Mouse (Mus musculus) midbrain, embryonic 16.5 days (tissue): ENCODE data around the gene Mcee. TPM values are rescaled to one million over a fixed set of nuclear protein-coding genes. Genes with fewer than 3 reads are reported as not detected.

Experiments used
- ATAC-seq: fragments of 200-750 bp; cut with Nextera tagmentation; 2 replicates; pipeline ENCODE4 v1.8.0; 2017; ENCODE audit warnings: moderate TSS enrichment
- H3K27ac ChIP-seq: fragments of 300-500 bp; sonication (generic); 2 replicates; pipeline ENCODE4 v1.5.1; 2014; ENCODE audit warnings: mild to moderate bottlenecking, low read length, mixed read lengths
- H3K27me3 ChIP-seq: fragments of 300-500 bp; sonication (generic); 2 replicates; pipeline ENCODE4 v1.6.1; 2014; ENCODE audit warnings: low read depth, low read length, mixed read lengths; ENCODE audit not compliant: control insufficient read depth, insufficient read depth
- H3K36me3 ChIP-seq: fragments of 300-500 bp; sonication (generic); 2 replicates; pipeline ENCODE4 v1.6.1; 2014; ENCODE audit warnings: mild to moderate bottlenecking, low read length, moderate library complexity, mixed read lengths; ENCODE audit not compliant: control insufficient read depth, insufficient read depth
- H3K4me1 ChIP-seq: fragments of 300-500 bp; sonication (generic); 2 replicates; pipeline ENCODE4 v1.6.1; 2014; ENCODE audit warnings: mild to moderate bottlenecking, low read length, mixed read lengths; ENCODE audit not compliant: control insufficient read depth, insufficient read depth
- H3K4me2 ChIP-seq: fragments of 300-500 bp; sonication (generic); 2 replicates; pipeline ENCODE4 v1.6.1; 2014; ENCODE audit warnings: mild to moderate bottlenecking, low read length, mixed read lengths
- H3K4me3 ChIP-seq: fragments of 300-500 bp; sonication (generic); 2 replicates; pipeline ENCODE4 v1.5.1; 2014; ENCODE audit warnings: low read depth, mild to moderate bottlenecking, low read length, moderate library complexity, mixed read lengths
- H3K9ac ChIP-seq: fragments of 300-500 bp; sonication (generic); 2 replicates; pipeline ENCODE4 v1.6.1; 2014; ENCODE audit warnings: low read depth, low read length, mixed read lengths
- H3K9me3 ChIP-seq: fragments of 300-500 bp; sonication (generic); replicated peaks from 2 replicates; pipeline ENCODE4 v1.6.1; 2014; ENCODE audit warnings: mild to moderate bottlenecking, low read length, mixed read lengths; ENCODE audit not compliant: control insufficient read depth, poor library complexity, severe bottlenecking
- WGBS: fragments of 180-500 bp; shearing (Covaris S2); extraction: QIAGEN DNeasy Blood & Tissue Kit; methylation state at CpG from one replicate; pipeline ENCODE4 v1.1.7; 2014; 5-methylcytosine and 5-hydroxymethylcytosine counted together
- polyA plus RNA-seq: library from polyadenylated mRNA; unstranded; fragments of >200 nt; fragmentation: Nextera tagmentation; extraction: Ambion mirVana; gene quantifications from 2 replicates; pipeline ENCODE4 v1.2.1, GENCODE M21; 2015

Mcee gene
- polyA plus RNA-seq, 1 experiment from 2014 or later = 43.8 TPM

- H3K27me3 ChIP-seq = no peaks in the 10 kb centered on the region
- H3K9ac ChIP-seq = no peak overlapping the region
- H3K4me3 ChIP-seq = no peak overlapping the region
- WGBS = 91% methylated on average over 20 of the region's 20 CpGs
- ATAC-seq = no peak
- H3K4me1 ChIP-seq = no peaks in the 10 kb centered on the region
- H3K4me2 ChIP-seq = no peak overlapping the region
- H3K9me3 ChIP-seq = no peaks in the 10 kb centered on the region
- no peak overlapping the region for H3K27ac ChIP-seq
- H3K36me3 ChIP-seq = peaks cover 30% of the 10 kb centered on the region
Measured at GRCm38 (mm10) chr7:64359943-64360585, 32.3 kb upstream of the Mcee start.

GRCm38 (mm10) chr7:64360586-64360945, 31.8 kb upstream of the Mcee start:
- Histone ChIP-seq H3K4me2 (no peak overlapping the region), H3K27ac (peak overlapping the region; percentile 17; the same call in 1 of the 2 replicates), H3K4me3 (no peak overlapping the region), H3K4me1 (no peaks in the 10 kb centered on the region), H3K36me3 (peaks cover 32% of the 10 kb centered on the region), H3K9me3 (no peaks in the 10 kb centered on the region), H3K9ac (no peak overlapping the region), H3K27me3 (no peaks in the 10 kb centered on the region)
- 60% methylated on average over 3 of the region's 3 CpGs for WGBS
- ATAC-seq = no peak

DNA sequence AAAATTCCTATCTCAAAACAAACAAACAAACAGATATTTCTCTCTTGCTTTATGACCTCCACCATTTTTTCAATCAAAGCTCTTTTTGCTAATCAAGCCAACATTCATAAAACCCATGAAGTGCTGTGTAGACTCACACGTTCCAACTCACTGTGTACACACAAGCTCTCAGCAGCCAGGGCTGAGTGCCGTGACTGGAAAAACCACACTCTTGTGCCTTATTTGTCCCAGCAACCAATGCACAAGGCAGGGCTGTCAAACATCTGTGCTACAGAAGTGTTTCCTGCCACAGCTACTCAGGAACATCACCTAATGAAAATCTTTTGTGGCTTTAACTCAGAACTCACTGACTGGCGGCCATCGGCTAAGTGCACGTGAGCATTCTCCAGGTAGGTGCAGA, 26.5 kb upstream of the Mcee start:
- no peak overlapping the region for H3K4me2 ChIP-seq
- no peak for ATAC-seq
- H3K9me3 ChIP-seq = no peaks in the 10 kb centered on the region
- H3K27ac ChIP-seq = no peak overlapping the region
- no peak overlapping the region for H3K9ac ChIP-seq
- 95% methylated on average over 5 of the region's 5 CpGs for WGBS
- H3K4me1 ChIP-seq = no peaks in the 10 kb centered on the region
- H3K4me3 ChIP-seq = no peak overlapping the region
- H3K36me3 ChIP-seq = peaks cover 23% of the 10 kb centered on the region
- H3K27me3 ChIP-seq = no peaks in the 10 kb centered on the region

- 93% methylated on average over 6 of the region's 6 CpGs for WGBS
- no peak overlapping the region for H3K27ac ChIP-seq
- no peaks in the 10 kb centered on the region for H3K27me3 ChIP-seq
- no peaks in the 10 kb centered on the region for H3K9me3 ChIP-seq
- H3K4me1 ChIP-seq = peaks cover 7% of the 10 kb centered on the region
- H3K4me3 ChIP-seq = no peak overlapping the region
- no peak overlapping the region for H3K9ac ChIP-seq
- H3K4me2 ChIP-seq = no peak overlapping the region
- H3K36me3 ChIP-seq = peaks cover 3% of the 10 kb centered on the region; the same call in 1 of the 2 replicates
- ATAC-seq = no peak
Measured at GRCm38 (mm10) chr7:64369841-64370240, 22.6 kb upstream of the Mcee start.

DNA sequence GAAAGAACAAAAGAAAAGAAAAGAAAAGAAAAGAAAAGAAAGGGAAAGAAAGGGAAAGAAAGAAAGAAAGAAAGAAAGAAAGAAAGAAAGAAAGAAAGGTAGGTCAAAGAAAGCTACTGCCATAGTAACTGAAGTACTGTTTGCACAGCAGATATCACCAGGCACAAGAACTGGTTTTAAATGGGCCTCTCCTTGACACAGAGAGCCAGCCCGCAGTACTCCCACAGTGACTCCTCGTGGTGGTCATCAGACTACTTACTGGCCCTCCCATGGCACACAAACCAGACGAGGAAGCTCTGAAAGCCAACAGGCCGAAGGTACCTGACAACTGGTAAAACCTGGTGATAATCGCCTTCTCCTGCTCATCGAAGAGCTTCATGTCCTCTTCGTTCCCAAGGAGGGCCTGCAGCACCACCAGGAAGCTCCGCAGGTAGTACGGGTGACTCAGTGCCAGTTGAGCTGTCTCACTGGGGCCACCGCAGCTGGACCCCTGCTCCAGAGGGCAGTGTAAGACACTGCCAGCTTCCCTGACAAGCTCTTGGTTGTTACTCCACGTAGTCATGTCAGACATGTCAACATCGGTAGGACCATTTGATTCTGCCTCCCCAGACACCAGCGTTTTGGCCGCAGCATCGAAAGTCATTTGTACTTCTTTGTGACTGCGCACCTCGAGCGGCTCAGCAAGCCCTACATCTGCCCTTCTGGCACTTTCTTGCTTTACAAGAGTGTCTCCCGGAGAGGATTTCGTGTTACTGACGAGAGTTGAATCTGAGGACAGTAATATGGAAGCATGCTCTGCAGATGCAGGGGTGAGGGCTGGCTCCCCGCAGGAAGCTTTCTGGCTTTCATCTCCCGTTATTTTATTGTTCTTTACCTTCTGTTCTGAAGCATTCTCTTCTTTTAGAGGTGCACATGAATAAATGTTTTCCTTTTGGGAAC, 20.2 kb upstream of the Mcee start:
- Histone ChIP-seq H3K9me3 (no peaks in the 10 kb centered on the region), H3K27ac (no peak overlapping the region), H3K4me3 (no peak overlapping the region), H3K4me1 (peaks cover 7% of the 10 kb centered on the region), H3K9ac (no peak overlapping the region), H3K27me3 (no peaks in the 10 kb centered on the region), H3K36me3 (peaks cover 8% of the 10 kb centered on the region), H3K4me2 (no peak overlapping the region)
- WGBS = 87% methylated on average over 23 of the region's 23 CpGs
- ATAC-seq = no peak

- Histone ChIP-seq H3K36me3 (peaks cover 15% of the 10 kb centered on the region), H3K4me3 (peak overlapping the region; percentile 65), H3K9ac (peak overlapping the region; percentile 66), H3K9me3 (no peaks in the 10 kb centered on the region), H3K4me2 (peak overlapping the region; percentile 62), H3K4me1 (peaks cover 7% of the 10 kb centered on the region), H3K27me3 (no peaks in the 10 kb centered on the region), H3K27ac (peak overlapping the region; percentile 90)
- 14% methylated on average over 18 of the region's 18 CpGs for WGBS
- ATAC-seq = peak; percentile 50
Measured at GRCm38 (mm10) chr7:64373147-64373829, 19.1 kb upstream of the Mcee start.

- ATAC-seq = peak; percentile 98
- 3% methylated on average over 27 of the region's 27 CpGs for WGBS
- peak within 1 kb of the TSS; percentile 62 for H3K4me2 ChIP-seq
Measured at GRCm38 (mm10) chr7:64373830-64374562, 18.4 kb upstream of the Mcee start, which contains the start of gene Fan1. Fan1 (minus strand) TSS chr7:64374095.

GRCm38 (mm10) chr7:64391479-64391878, 928 bp upstream of the Mcee start:
- H3K27me3 ChIP-seq = no peaks in the 10 kb centered on the region
- ATAC-seq = no peak
- H3K4me3 ChIP-seq = peak overlapping the region; percentile 63
- peak overlapping the region; percentile 33 for H3K27ac ChIP-seq
- H3K9ac ChIP-seq = peak overlapping the region; percentile 68
- no peaks in the 10 kb centered on the region for H3K9me3 ChIP-seq
- peaks cover 7% of the 10 kb centered on the region for H3K36me3 ChIP-seq
- 3% methylated on average over 8 of the region's 8 CpGs for WGBS
- H3K4me2 ChIP-seq = peak overlapping the region; percentile 88
- H3K4me1 ChIP-seq = peaks cover 13% of the 10 kb centered on the region

More at GRCm38 (mm10) chr7:64373830-64374562, 18.4 kb upstream of the Mcee start, which contains the start of gene Fan1:
- Histone ChIP-seq H3K9me3 (no peaks in the 10 kb centered on the region), H3K4me1 (peaks cover 7% of the 10 kb centered on the region), H3K9ac (peak within 1 kb of the TSS; percentile 66), H3K4me3 (peak within 1 kb of the TSS; percentile 65), H3K27me3 (no peaks in the 10 kb centered on the region), H3K27ac (peak within 1 kb of the TSS; percentile 90), H3K36me3 (peaks cover 22% of the 10 kb centered on the region)
